ENCODE assay signal across 16 mouse cellular contexts in the genomic region with DNA sequence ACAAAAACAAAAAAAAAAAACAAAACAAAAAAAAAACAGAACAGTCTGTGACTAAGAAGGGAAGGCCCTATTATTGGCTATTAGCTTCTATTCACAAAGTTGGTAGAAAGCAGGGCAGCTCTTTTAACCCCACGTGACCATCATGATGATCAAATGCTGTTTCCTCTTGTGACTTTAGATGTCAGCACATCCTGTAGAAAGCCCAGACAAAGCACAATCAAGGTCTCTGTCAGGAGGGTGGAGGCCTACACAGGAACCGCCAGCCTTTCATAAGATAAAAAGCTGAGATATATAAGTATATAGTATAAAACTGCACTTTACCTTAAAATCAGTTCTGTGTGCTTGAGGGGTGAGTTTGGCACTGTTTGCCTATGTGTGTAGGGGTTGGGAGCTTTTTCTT. TPM values are rescaled to one million over a fixed set of nuclear protein-coding genes. Genes with fewer than 3 reads are reported as not detected.
A peak's percentile ranks its signal among the peaks of the same experiment; 100 is the strongest.
DNase-seq lines count a peak whose midpoint lies in the region; ATAC-seq lines count a peak whose summit lies in the region.
"Had no signal": no experiment of that assay in that cellular context is flagged by ENCODE, and none has a peak within 500 bp of the region (broad histone marks: within the 10 kb centered on the region; RNA-seq: fewer than 3 reads in every experiment).

No protein-coding gene starts in this region.

- ATAC-seq in megakaryocyte progenitor cell, adult 5-6 weeks (replicated peaks; ENCODE audit: poor library complexity): 0 out of 2 replicates have a peak, but pooled peaks have one; percentile 31
- ATAC-seq in kidney, embryonic 15.5 days (replicated peaks; ENCODE audit: low FRiP score): no peak
- ATAC-seq: forebrain, embryonic 13.5 days; intestine, embryonic 15.5 days had no signal

- H3K9ac ChIP-seq in kidney, embryonic 15.5 days: no peak overlapping the region
- H3K9ac ChIP-seq: forebrain, embryonic 13.5 days; intestine, embryonic 15.5 days; liver, embryonic 14.5 days had no signal

- no peaks in the 10 kb centered on the region for H3K36me3 ChIP-seq in kidney, embryonic 15.5 days
- H3K36me3 ChIP-seq: intestine, embryonic 15.5 days had no signal

- H3K4me3 ChIP-seq in kidney, embryonic 15.5 days (replicated peaks): no peak overlapping the region
- H3K4me3 ChIP-seq: forebrain, embryonic 13.5 days; intestine, embryonic 15.5 days had no signal

- no peaks in the 10 kb centered on the region for H3K4me1 ChIP-seq in kidney, embryonic 15.5 days
- H3K4me1 ChIP-seq: intestine, embryonic 15.5 days had no signal

- no peak overlapping the region for H3K27ac ChIP-seq in kidney, embryonic 15.5 days
- H3K27ac ChIP-seq: forebrain, embryonic 13.5 days; intestine, embryonic 15.5 days; liver, embryonic 14.5 days had no signal

- no peak overlapping the region for H3K4me2 ChIP-seq in kidney, embryonic 15.5 days
- H3K4me2 ChIP-seq: forebrain, embryonic 13.5 days; intestine, embryonic 15.5 days had no signal

- DNase-seq in heart, adult 8-10 months (ENCODE audit: low spot score): peak; percentile 30
- DNase-seq in heart, postnatal 4 days: no peak
- peak; percentile 54 for DNase-seq in thymus, postnatal 0 days (ENCODE audit: low spot score)
- no peak for DNase-seq in thymus, postnatal 4 days
- DNase-seq in adrenal gland, adult (ENCODE audit: inconsistent age in 2 of 2, low spot score in 1 of 2): no peak
- DNase-seq in kidney, postnatal 14 days: no peak
- DNase-seq: cerebellum, adult 11-12 months; heart, postnatal 36 days; kidney, postnatal 25 days; layer of hippocampus, postnatal 36 days; left cerebral cortex, postnatal 4 days had no signal

- H3K27me3 ChIP-seq in kidney, embryonic 15.5 days: no peaks in the 10 kb centered on the region
- H3K27me3 ChIP-seq: intestine, embryonic 15.5 days had no signal

- WGBS in kidney, embryonic 15.5 days: 74% methylated on average over 2 of the region's 2 CpGs

- no peaks in the 10 kb centered on the region for H3K9me3 ChIP-seq in kidney, embryonic 15.5 days (replicated peaks)
- H3K9me3 ChIP-seq: forebrain, embryonic 13.5 days; intestine, embryonic 15.5 days had no signal

RNA-seq across cellular contexts. Expression of a gene that starts 17.9 kb away (rescaled TPM):
- total RNA-seq in heart, adult 8-10 months (2022): 10 to 100 TPM; 14.3 to 28.1 (median 19.6) TPM
- total RNA-seq in heart, postnatal 4 days (2021): 1 to 10 TPM; 5.3 to 6.8 TPM
- 8.0 and 15.6 TPM in 2 replicates for polyA plus RNA-seq in thymus, postnatal 0 days (2015; fragmentation: Nextera tagmentation; extraction: Ambion mirVana)
- total RNA-seq in megakaryocyte progenitor cell, adult 5-6 weeks (2015): 11.3 and 11.7 TPM in 2 replicates
- total RNA-seq in megakaryocyte progenitor cell, adult 5-6 weeks (2017): 8.8 and 14.4 TPM in 2 replicates
- 13.1 and 14.8 TPM in 2 replicates for polyA plus RNA-seq in kidney, embryonic 15.5 days (2015; fragmentation: Nextera tagmentation; extraction: Ambion mirVana)

Comparison
In these comparisons a context has a peak if more than half of its experiments do, and no peak if none do; other contexts are left out.
1. DNase-seq: peak in heart, adult 8-10 months (single experiment) and thymus, postnatal 0 days (single experiment); none in heart, postnatal 4 days (single experiment), thymus, postnatal 4 days (single experiment), adrenal gland, adult (0 of 2) and kidney, postnatal 14 days (single experiment).